Mouse (Mus musculus) v-Abl transformed pro-B cells (cell line): Measurements from ENCODE around the gene Nxph1.

Experiments
- in situ Hi-C, 2 experiments: fragments of 400-800 bp; cut with MboI; formaldehyde crosslinking; loops; one replicate each; pipeline ENCODE4 v1.15.1; 2025; ENCODE audit not compliant: unreplicated experiment in 2 of 2

Nxph1 gene

DNA sequence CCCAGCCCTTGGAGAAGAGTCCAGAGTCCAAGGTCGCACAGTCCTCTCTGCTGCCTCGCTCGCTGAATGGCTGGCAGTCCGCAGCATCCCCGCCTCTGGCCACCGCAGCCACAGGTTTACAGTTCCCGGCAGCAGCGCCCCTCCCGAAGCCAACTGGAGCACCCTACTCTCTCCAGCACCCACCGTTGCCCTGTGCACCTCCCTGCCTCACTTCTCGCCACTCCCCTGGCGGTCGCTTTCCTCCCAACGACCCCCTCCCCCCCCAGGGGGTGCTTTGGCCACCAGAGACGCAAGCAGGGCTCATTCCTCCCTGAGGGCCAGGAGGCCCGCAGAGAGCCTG is at the start of gene Nxph1:
Nxph1 (plus strand) TSS at position 301 of the 340 bp plus-strand sequence.
- in situ Hi-C loops = no loop called here

- in situ Hi-C loops = no loop called here
Observed at GRCm38 (mm10) chr6:8900021-8900728, 48.1 kb upstream of the Nxph1 start.

GRCm38 (mm10) chr6:8900729-8901122 is 47.5 kb upstream of the Nxph1 start:
- in situ Hi-C loops = no loop called here

DNA sequence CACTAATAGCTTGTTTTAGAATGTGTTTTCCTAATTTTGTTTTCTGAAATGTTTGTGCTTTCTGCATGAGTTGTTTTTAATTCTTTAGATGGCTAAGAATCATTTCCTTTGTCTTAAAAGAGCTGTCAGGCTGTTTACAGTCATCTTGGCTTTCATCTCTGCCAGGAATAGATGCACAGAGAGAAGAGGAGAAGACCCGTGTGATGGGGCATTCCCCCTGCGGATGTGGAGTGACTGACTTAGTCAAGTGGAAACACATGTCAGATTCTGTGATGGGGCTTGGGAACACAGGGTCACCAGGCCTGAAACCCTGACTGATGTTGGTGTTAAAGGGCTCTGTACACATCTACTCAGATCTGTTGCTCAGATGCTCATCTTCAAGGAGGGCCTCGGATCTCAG is 40.3 kb upstream of the Nxph1 start:
- in situ Hi-C loops = no loop called here

- in situ Hi-C loops = no loop called here
Observed at GRCm38 (mm10) chr6:8913404-8913803, 34.8 kb upstream of the Nxph1 start.

GRCm38 (mm10) chr6:8914682-8915081 is 33.5 kb upstream of the Nxph1 start:
- in situ Hi-C loops = no loop called here

- in situ Hi-C loops = no loop called here
Observed at GRCm38 (mm10) chr6:8924481-8924880, 23.8 kb upstream of the Nxph1 start.

DNA sequence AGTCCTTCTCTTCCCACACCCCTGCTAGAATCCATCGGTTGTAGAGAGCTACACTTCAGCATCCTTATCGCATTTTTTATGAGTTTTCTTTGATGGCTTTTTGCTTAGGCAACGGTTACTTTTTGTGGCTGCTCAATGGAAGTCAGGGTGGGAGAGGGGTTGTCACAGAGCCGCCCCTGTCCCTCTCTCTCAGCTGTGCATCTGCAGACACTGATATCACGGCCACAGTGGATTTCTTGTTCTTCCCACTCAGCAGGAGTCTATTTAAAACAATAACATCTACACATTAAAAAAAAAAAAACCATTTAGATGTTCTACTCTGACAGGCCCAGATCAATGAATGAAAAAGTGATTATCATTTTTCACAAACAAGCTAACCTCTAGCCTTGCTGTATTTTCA is 13.0 kb upstream of the Nxph1 start:
- in situ Hi-C loops = no loop called here

DNA sequence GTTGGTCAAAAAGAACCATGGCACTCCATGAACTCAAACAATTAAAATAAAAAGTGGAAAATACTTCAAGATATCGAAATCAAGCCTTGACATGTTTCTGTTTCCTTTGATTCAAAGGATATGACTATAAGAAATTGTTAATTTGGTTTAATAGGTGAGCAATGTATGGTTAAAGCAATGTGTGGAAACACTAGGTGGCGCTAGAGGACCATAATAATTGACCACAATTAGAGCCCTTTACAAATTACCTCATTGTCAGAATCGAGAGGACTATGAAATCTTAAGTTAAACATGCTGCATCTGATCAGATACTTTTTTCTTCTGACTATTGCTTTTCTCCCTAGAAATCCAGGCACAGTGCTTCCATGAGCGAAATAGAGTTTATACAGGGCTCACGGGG is 12.5 kb upstream of the Nxph1 start:
- in situ Hi-C loops = no loop called here

- in situ Hi-C loops = no loop called here
Observed at GRCm38 (mm10) chr6:8936168-8936567, 12.1 kb upstream of the Nxph1 start.

GRCm38 (mm10) chr6:8948471-8949411 is 510 bp downstream of the Nxph1 start:
- in situ Hi-C loops = no loop called here

- in situ Hi-C loops = no loop called here
Observed at GRCm38 (mm10) chr6:8949665-8950201, 1.5 kb downstream of the Nxph1 start.

DNA sequence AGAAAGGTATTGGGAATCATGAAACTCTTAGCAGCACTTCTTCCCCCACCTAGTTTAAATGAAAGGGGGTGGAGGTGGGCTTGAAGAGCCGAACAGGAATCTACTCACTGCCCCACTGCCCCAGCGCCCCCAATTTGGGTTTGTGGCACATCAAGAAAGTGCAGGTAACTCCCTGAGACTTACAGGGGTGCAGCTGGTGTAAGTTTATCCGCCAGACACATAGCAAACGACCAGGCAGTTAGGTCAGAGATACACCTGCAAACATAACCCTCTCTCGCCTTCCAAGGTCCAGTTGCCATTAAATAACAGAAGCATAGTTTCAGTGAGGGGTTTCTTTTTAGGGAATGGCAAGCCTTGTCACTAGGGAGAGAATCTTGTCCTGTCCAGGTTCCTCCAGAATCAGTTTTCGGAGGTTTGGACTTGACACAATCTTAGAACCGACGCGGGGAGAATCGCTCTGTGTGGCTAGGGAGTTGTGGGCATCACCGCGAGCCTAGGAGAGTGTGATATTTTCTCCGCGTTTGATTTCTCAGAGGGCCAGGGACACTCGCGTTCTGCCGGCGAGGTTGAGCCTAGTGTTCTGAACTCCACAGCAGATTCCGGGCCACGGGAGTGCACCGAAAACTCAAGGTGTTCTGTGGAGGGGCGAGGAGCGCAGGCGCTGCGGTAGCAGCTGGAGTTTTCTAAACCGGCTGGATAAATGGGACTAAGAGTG is 2.5 kb downstream of the Nxph1 start:
- in situ Hi-C loops = no loop called here

DNA sequence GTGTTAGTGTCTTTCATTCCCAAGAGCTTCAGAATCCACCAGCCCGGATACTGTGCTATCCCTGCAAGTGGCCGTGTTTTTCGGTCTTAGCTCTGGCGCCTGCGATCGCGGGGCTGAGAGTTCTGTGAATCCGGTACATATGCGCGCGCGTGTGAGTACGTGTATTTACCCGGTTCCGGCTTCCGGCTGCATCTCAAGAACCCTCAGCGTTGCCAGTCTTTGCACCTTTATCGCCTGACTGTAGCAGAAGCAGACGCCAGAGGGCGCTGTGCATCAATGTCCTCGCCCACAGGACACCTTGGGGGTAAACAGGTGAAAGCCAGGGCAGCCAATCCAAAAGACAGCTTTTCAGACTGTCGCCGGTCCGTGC is 3.1 kb downstream of the Nxph1 start:
- in situ Hi-C loops = no loop called here

- in situ Hi-C loops = no loop called here
Observed at GRCm38 (mm10) chr6:8951884-8952590, 3.8 kb downstream of the Nxph1 start.

GRCm38 (mm10) chr6:8955817-8956529 is 7.7 kb downstream of the Nxph1 start:
- in situ Hi-C loops = no loop called here

DNA sequence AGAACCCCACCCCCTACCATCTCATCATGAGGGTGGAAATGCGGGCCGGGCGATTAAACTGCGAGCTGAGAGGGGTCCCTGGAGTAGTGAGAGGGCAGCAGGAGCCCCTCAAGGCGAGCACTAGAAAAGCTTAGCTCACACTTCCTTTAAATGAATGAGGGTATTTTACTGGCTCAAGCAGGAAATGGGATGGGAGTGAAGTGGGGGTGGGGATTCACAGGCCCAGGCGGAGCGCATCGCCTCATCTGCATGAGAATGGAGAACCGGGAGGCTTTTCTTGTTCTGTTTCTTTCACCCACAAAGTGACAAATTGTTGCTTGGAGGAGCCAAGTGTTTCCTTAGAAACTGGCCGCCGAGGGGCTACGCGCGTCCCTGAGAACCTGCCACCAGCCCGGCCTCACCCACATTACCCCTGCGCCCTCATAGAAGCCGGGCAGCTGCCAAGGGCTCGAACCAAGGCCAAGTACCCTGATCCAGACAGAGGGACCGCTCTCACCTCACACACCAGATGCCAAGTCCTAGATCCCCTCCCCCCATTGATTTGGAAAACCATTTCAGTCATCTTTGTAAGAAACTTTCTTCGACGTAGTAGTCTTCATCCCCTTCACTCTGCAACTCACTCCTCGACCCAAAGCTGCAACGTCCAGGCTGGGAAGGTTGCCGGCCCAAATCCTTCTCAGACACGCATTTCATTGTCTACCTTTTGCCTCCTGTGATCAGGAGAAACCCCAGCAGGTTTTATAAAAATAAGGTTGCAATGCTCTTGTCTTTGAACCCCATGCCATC is 8.7 kb downstream of the Nxph1 start:
- in situ Hi-C loops = no loop called here

- in situ Hi-C loops = no loop called here
Observed at GRCm38 (mm10) chr6:8957529-8957887, 9.3 kb downstream of the Nxph1 start.
